Mouse (Mus musculus): Measurements from ENCODE around the gene Ccdc183. TPM values are rescaled to one million over a fixed set of nuclear protein-coding genes. Genes with fewer than 3 reads are reported as not detected.

Gene Ccdc183
- total and polyA plus RNA-seq, 3 experiments: 0.05 TPM; not detected in 2

DNA sequence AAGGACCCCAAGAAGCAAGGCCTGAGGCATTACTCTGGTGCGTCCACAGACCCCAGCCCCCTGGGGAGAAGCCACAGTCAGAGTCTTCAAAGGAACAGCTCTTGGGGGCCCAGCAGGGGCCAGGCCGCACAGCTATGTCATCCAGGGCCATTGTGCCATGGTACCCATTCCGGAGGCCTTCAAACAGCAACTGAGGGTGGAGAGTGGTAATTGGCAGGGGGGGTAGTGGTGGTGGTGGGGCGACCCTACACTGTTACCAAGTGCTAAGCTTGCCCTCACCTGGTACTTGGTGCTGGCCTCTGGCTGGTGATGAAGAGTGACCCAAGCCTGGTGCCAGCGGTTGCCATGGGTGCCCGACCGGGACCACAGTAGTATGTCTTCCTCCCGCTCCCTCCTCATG, 51.7 kb downstream of the Ccdc183 start:
- peaks cover 12% of the 10 kb centered on the region for H3K4me1 ChIP-seq (ENCODE audit: insufficient read depth, low read depth, low read length)
- H3K9me3 ChIP-seq (replicated peaks): no peaks in the 10 kb centered on the region
- no peak for ATAC-seq (ENCODE audit: extremely low read depth, insufficient number of reproducible peaks, low FRiP score, poor library complexity, severe bottlenecking)
- no peak for TF ChIP-seq TAL1 (conservative IDR thresholded peaks at IDR 0.05; ENCODE audit: low read depth, low read length)
- TF ChIP-seq POLR2AphosphoS5 (IDR thresholded peaks at IDR 0.05; ENCODE audit: insufficient replicate concordance, low read depth, low read length): no peak
- TF ChIP-seq GATA2 (IDR thresholded peaks at IDR 0.05; ENCODE audit: borderline replicate concordance, low read depth, low read length): no peak
- no peak for TF ChIP-seq GATA1 (IDR thresholded peaks at IDR 0.05; ENCODE audit: borderline replicate concordance, low read length)
- TF ChIP-seq CTCF (IDR thresholded peaks at IDR 0.05; ENCODE audit: low read depth, low read length): no peak
- H3K36me3 ChIP-seq (replicated peaks): peaks cover 97% of the 10 kb centered on the region
- H3K27me3 ChIP-seq (ENCODE audit: insufficient read depth, low read length): no peaks in the 10 kb centered on the region
- DNase-seq (ENCODE audit: low spot score): no peak
- H3K4me3 ChIP-seq (ENCODE audit: low read depth, low read length): no peak overlapping the region

DNA sequence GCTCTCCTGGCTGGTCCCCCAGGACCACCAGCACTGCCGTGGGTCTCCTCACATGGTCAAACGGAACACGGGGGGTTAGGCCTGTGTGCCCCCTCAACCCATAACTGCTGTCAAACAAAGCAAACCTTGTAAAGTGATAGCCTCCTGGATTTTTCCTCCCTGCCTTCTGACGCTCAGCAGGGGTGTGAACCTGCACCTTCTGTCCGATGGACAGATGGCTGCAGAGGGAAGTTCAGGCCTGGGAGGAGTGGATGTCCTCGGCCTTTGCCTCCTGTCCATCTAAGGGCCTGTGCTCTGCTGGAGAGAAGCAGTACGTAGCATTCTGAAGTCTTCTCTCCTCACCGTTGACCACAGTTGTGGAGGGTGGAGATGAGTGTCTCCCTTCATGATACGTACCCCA, 55.5 kb downstream of the Ccdc183 start:
- no peaks in the 10 kb centered on the region for H3K27me3 ChIP-seq (ENCODE audit: insufficient read depth, low read length)
- H3K4me3 ChIP-seq (ENCODE audit: low read depth, low read length): no peak overlapping the region
- peaks cover 85% of the 10 kb centered on the region for H3K36me3 ChIP-seq (replicated peaks)
- peaks cover 39% of the 10 kb centered on the region for H3K4me1 ChIP-seq (ENCODE audit: insufficient read depth, low read depth, low read length)
- no peaks in the 10 kb centered on the region for H3K9me3 ChIP-seq (replicated peaks)
- no peak for DNase-seq (ENCODE audit: low spot score)
- TF ChIP-seq GATA2 (IDR thresholded peaks at IDR 0.05; ENCODE audit: borderline replicate concordance, low read depth, low read length): no peak
- no peak for TF ChIP-seq CTCF (IDR thresholded peaks at IDR 0.05; ENCODE audit: low read depth, low read length)
- no peak for TF ChIP-seq TAL1 (conservative IDR thresholded peaks at IDR 0.05; ENCODE audit: low read depth, low read length)
- ATAC-seq (ENCODE audit: extremely low read depth, insufficient number of reproducible peaks, low FRiP score, poor library complexity, severe bottlenecking): no peak

DNA sequence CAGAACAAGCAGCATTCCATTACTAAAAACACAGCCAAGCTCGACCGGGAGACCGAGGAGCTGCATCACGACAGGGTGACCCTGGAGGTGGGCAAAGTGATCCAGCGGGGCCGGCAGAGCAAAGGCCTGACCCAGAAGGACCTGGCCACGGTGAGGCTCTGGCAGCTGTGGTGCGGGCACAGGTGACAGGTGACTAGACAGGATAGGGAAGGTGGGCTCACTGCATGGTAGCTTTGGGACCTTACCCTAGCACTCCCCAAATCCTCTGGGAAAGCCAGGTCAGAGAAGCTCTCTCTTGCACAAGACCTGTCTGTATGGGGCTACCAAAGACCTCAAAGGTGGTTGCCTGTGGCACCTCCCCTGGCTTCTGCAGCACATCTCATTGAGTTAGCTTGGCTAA, 56.9 kb downstream of the Ccdc183 start:
- Histone ChIP-seq H3K4me1 (ENCODE audit: insufficient read depth, low read depth, low read length) (peaks cover 47% of the 10 kb centered on the region), H3K27me3 (ENCODE audit: insufficient read depth, low read length) (no peaks in the 10 kb centered on the region), H3K4me3 (ENCODE audit: low read depth, low read length) (no peak overlapping the region), H3K36me3 (replicated peaks) (peaks cover 72% of the 10 kb centered on the region), H3K9me3 (replicated peaks) (no peaks in the 10 kb centered on the region)
- DNase-seq (ENCODE audit: low spot score) (no peak), ATAC-seq (ENCODE audit: extremely low read depth, insufficient number of reproducible peaks, low FRiP score, poor library complexity, severe bottlenecking) (no peak)
- TF ChIP-seq GATA1 (IDR thresholded peaks at IDR 0.05; ENCODE audit: borderline replicate concordance, low read length) (no peak), TAL1 (conservative IDR thresholded peaks at IDR 0.05; ENCODE audit: low read depth, low read length) (no peak), GATA2 (IDR thresholded peaks at IDR 0.05; ENCODE audit: borderline replicate concordance, low read depth, low read length) (no peak), CTCF (IDR thresholded peaks at IDR 0.05; ENCODE audit: low read depth, low read length) (no peak), POLR2AphosphoS5 (IDR thresholded peaks at IDR 0.05; ENCODE audit: insufficient replicate concordance, low read depth, low read length) (no peak)

DNA sequence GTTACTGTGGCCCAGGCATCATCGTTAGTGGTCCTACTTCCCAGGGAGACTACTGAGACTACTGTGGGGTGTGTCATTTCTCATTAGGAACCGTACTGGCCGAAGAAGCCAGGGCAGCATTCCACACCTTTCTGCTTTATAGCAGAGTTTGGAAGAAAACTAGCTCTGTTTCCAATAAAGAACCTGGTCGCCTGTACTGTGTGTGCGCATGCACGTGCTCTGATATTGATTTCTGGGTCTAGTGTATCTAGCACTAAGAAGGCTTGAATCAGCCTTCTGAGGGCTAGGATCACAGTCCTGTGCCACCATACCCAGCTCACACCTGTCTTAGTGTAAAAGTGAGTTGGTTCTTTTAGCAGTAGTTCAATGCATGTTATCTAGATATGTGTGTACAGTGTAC, 58.7 kb downstream of the Ccdc183 start:
- H3K4me1 ChIP-seq (ENCODE audit: insufficient read depth, low read depth, low read length): peaks cover 44% of the 10 kb centered on the region
- TF ChIP-seq GATA2 (IDR thresholded peaks at IDR 0.05; ENCODE audit: borderline replicate concordance, low read depth, low read length) (no peak), CTCF (IDR thresholded peaks at IDR 0.05; ENCODE audit: low read depth, low read length) (no peak), POLR2AphosphoS5 (IDR thresholded peaks at IDR 0.05; ENCODE audit: insufficient replicate concordance, low read depth, low read length) (no peak), GATA1 (IDR thresholded peaks at IDR 0.05; ENCODE audit: borderline replicate concordance, low read length) (no peak), TAL1 (conservative IDR thresholded peaks at IDR 0.05; ENCODE audit: low read depth, low read length) (no peak)
- no peak for DNase-seq (ENCODE audit: low spot score)
- no peaks in the 10 kb centered on the region for H3K9me3 ChIP-seq (replicated peaks)
- peak overlapping the region; percentile 93; the same call in 1 of the 2 replicates for H3K4me3 ChIP-seq (ENCODE audit: low read depth, low read length)
- peaks cover 54% of the 10 kb centered on the region for H3K36me3 ChIP-seq (replicated peaks)
- no peaks in the 10 kb centered on the region for H3K27me3 ChIP-seq (ENCODE audit: insufficient read depth, low read length)
- ATAC-seq (ENCODE audit: extremely low read depth, insufficient number of reproducible peaks, low FRiP score, poor library complexity, severe bottlenecking): no peak

Other genes with a start within 250 kb of the Ccdc183 start
Only the 20 nearest of the 33 such genes appear.
- gene Ptgds, start 147.6 kb downstream of the Ccdc183 start, total RNA-seq (2014; fragmentation: Nextera tagmentation): not detected in 2 replicates
- gene Ptgds, start 147.6 kb downstream of the Ccdc183 start, total RNA-seq (2017): 0.44 TPM in 1 of 2 replicates, not detected in the other
- gene Ptgds, start 147.6 kb downstream of the Ccdc183 start, polyA plus RNA-seq (2012): not detected in 2 replicates
- gene Lcn12, start 123.8 kb downstream of the Ccdc183 start, total RNA-seq (2014; fragmentation: Nextera tagmentation): not detected in 2 replicates
- gene Lcn12, start 123.8 kb downstream of the Ccdc183 start, total RNA-seq (2017): not detected in 2 replicates
- gene Lcn12, start 123.8 kb downstream of the Ccdc183 start, polyA plus RNA-seq (2012): not detected in 2 replicates
- 48.3 and 57.9 TPM in 2 replicates for gene Fbxw5, start 116.9 kb downstream of the Ccdc183 start, total RNA-seq (2014; fragmentation: Nextera tagmentation)
- 21.1 and 24.7 TPM in 2 replicates for gene Fbxw5, start 116.9 kb downstream of the Ccdc183 start, total RNA-seq (2017)
- gene Fbxw5, start 116.9 kb downstream of the Ccdc183 start, polyA plus RNA-seq (2012): 17.1 and 35.5 TPM in 2 replicates
- 3.4 and 4.4 TPM in 2 replicates for gene C8g, start 116.0 kb downstream of the Ccdc183 start, total RNA-seq (2014; fragmentation: Nextera tagmentation)
- gene C8g, start 116.0 kb downstream of the Ccdc183 start, total RNA-seq (2017): 2.2 and 3.3 TPM in 2 replicates
- gene C8g, start 116.0 kb downstream of the Ccdc183 start, polyA plus RNA-seq (2012): 0.10 and 0.21 TPM in 2 replicates
- 7.1 and 7.9 TPM in 2 replicates for gene Traf2, start 70.7 kb downstream of the Ccdc183 start, total RNA-seq (2014; fragmentation: Nextera tagmentation)
- 18.1 and 19.1 TPM in 2 replicates for gene Traf2, start 70.7 kb downstream of the Ccdc183 start, total RNA-seq (2017)
- 5.4 and 7.8 TPM in 2 replicates for gene Traf2, start 70.7 kb downstream of the Ccdc183 start, polyA plus RNA-seq (2012)
- 102 and 126 TPM in 2 replicates for gene Edf1, start 59.8 kb downstream of the Ccdc183 start, total RNA-seq (2014; fragmentation: Nextera tagmentation)
- gene Edf1, start 59.8 kb downstream of the Ccdc183 start, total RNA-seq (2017): 91.0 and 109 TPM in 2 replicates
- gene Edf1, start 59.8 kb downstream of the Ccdc183 start, polyA plus RNA-seq (2012): 570 and 701 TPM in 2 replicates
- gene Mamdc4, start 42.8 kb downstream of the Ccdc183 start, total RNA-seq (2014; fragmentation: Nextera tagmentation): 0.58 and 4.3 TPM in 2 replicates
- gene Mamdc4, start 42.8 kb downstream of the Ccdc183 start, total RNA-seq (2017): 1.9 and 5.5 TPM in 2 replicates
- gene Mamdc4, start 42.8 kb downstream of the Ccdc183 start, polyA plus RNA-seq (2012): 1.4 and 1.6 TPM in 2 replicates
- 1.4 and 2.1 TPM in 2 replicates for gene Phpt1, start 42.5 kb downstream of the Ccdc183 start, total RNA-seq (2014; fragmentation: Nextera tagmentation)
- gene Phpt1, start 42.5 kb downstream of the Ccdc183 start, total RNA-seq (2017): 7.1 and 12.5 TPM in 2 replicates
- gene Phpt1, start 42.5 kb downstream of the Ccdc183 start, polyA plus RNA-seq (2012): 6.5 and 9.5 TPM in 2 replicates
- gene Ajm1, start 35.9 kb downstream of the Ccdc183 start, total RNA-seq (2014; fragmentation: Nextera tagmentation): 0.63 and 1.1 TPM in 2 replicates
- 0.05 TPM in 1 of 2 replicates, not detected in the other for gene Ajm1, start 35.9 kb downstream of the Ccdc183 start, total RNA-seq (2017)
- 0.32 and 0.35 TPM in 2 replicates for gene Ajm1, start 35.9 kb downstream of the Ccdc183 start, polyA plus RNA-seq (2012)
- 73.4 and 74.9 TPM in 2 replicates for gene Rabl6, start 9.2 kb downstream of the Ccdc183 start, total RNA-seq (2014; fragmentation: Nextera tagmentation)
- gene Rabl6, start 9.2 kb downstream of the Ccdc183 start, total RNA-seq (2017): 41.5 and 43.2 TPM in 2 replicates
- 79.9 and 82.4 TPM in 2 replicates for gene Rabl6, start 9.2 kb downstream of the Ccdc183 start, polyA plus RNA-seq (2012)
- gene Tmem141, start 4.3 kb upstream of the Ccdc183 start, total RNA-seq (2014; fragmentation: Nextera tagmentation): not detected in 2 replicates
- gene Tmem141, start 4.3 kb upstream of the Ccdc183 start, total RNA-seq (2017): not detected in 2 replicates
- not detected in 2 replicates for gene Tmem141, start 4.3 kb upstream of the Ccdc183 start, polyA plus RNA-seq (2012)
- gene Fcna, start 10.4 kb upstream of the Ccdc183 start, total RNA-seq (2014; fragmentation: Nextera tagmentation): not detected in 2 replicates
- gene Fcna, start 10.4 kb upstream of the Ccdc183 start, total RNA-seq (2017): not detected in 2 replicates
- gene Fcna, start 10.4 kb upstream of the Ccdc183 start, polyA plus RNA-seq (2012): not detected in 2 replicates
- gene Lcn8, start 35.4 kb upstream of the Ccdc183 start, total RNA-seq (2014; fragmentation: Nextera tagmentation): not detected in 2 replicates
- gene Lcn8, start 35.4 kb upstream of the Ccdc183 start, total RNA-seq (2017): not detected in 2 replicates
- not detected in 2 replicates for gene Lcn8, start 35.4 kb upstream of the Ccdc183 start, polyA plus RNA-seq (2012)
- gene Lcn5, start 40.3 kb upstream of the Ccdc183 start, total RNA-seq (2014; fragmentation: Nextera tagmentation): not detected in 2 replicates
- gene Lcn5, start 40.3 kb upstream of the Ccdc183 start, total RNA-seq (2017): not detected in 2 replicates
- not detected in 2 replicates for gene Lcn5, start 40.3 kb upstream of the Ccdc183 start, polyA plus RNA-seq (2012)
- not detected in 2 replicates for gene Lcn6, start 59.1 kb upstream of the Ccdc183 start, total RNA-seq (2014; fragmentation: Nextera tagmentation)
- not detected in 2 replicates for gene Lcn6, start 59.1 kb upstream of the Ccdc183 start, total RNA-seq (2017)
- gene Lcn6, start 59.1 kb upstream of the Ccdc183 start, polyA plus RNA-seq (2012): not detected in 2 replicates
- not detected in 2 replicates for gene Lcn10, start 65.0 kb upstream of the Ccdc183 start, total RNA-seq (2014; fragmentation: Nextera tagmentation)
- 0.17 TPM in 1 of 2 replicates, not detected in the other for gene Lcn10, start 65.0 kb upstream of the Ccdc183 start, total RNA-seq (2017)
- not detected in 2 replicates for gene Lcn10, start 65.0 kb upstream of the Ccdc183 start, polyA plus RNA-seq (2012)
- gene Obp2a, start 82.4 kb upstream of the Ccdc183 start, total RNA-seq (2014; fragmentation: Nextera tagmentation): not detected in 2 replicates
- gene Obp2a, start 82.4 kb upstream of the Ccdc183 start, total RNA-seq (2017): not detected in 2 replicates
- not detected in 2 replicates for gene Obp2a, start 82.4 kb upstream of the Ccdc183 start, polyA plus RNA-seq (2012)
- not detected in 2 replicates for gene Bmyc, start 89.1 kb upstream of the Ccdc183 start, total RNA-seq (2014; fragmentation: Nextera tagmentation)
- gene Bmyc, start 89.1 kb upstream of the Ccdc183 start, total RNA-seq (2017): not detected in 2 replicates
- gene Bmyc, start 89.1 kb upstream of the Ccdc183 start, polyA plus RNA-seq (2012): not detected in 2 replicates
- not detected in 2 replicates for gene Obp2b, start 119.3 kb upstream of the Ccdc183 start, total RNA-seq (2014; fragmentation: Nextera tagmentation)
- not detected in 2 replicates for gene Obp2b, start 119.3 kb upstream of the Ccdc183 start, total RNA-seq (2017)
- not detected in 2 replicates for gene Obp2b, start 119.3 kb upstream of the Ccdc183 start, polyA plus RNA-seq (2012)
- gene Lcn3, start 147.9 kb upstream of the Ccdc183 start, total RNA-seq (2014; fragmentation: Nextera tagmentation): not detected in 2 replicates
- not detected in 2 replicates for gene Lcn3, start 147.9 kb upstream of the Ccdc183 start, total RNA-seq (2017)
- gene Lcn3, start 147.9 kb upstream of the Ccdc183 start, polyA plus RNA-seq (2012): not detected in 2 replicates